Mouse (Mus musculus): ENCODE results near the gene Taf15.
"Not testable (repeated sequence)": the region's sequence is repeated elsewhere in the genome, so short reads cannot be mapped to it uniquely, and the experiment has no call there.

The Taf15 gene

GRCm38 (mm10) chr11:83536831-83537230, 63.9 kb downstream of the Taf15 start:
- DNase-seq (ENCODE audit: extremely low read depth, low read depth): no peak

- DNase-seq (ENCODE audit: extremely low read depth, low read depth): no peak
These were observed 65.9 kb downstream of the Taf15 start for GRCm38 (mm10) chr11:83538705-83539314.

GRCm38 (mm10) chr11:83540931-83541330, 68.0 kb downstream of the Taf15 start:
- DNase-seq (ENCODE audit: extremely low read depth, low read depth): no peak

GRCm38 (mm10) chr11:83541415-83541814, 68.5 kb downstream of the Taf15 start:
- no peak for DNase-seq (ENCODE audit: extremely low read depth, low read depth)

- DNase-seq (ENCODE audit: extremely low read depth, low read depth): no peak
These were observed 71.3 kb downstream of the Taf15 start for GRCm38 (mm10) chr11:83544214-83544613.

GRCm38 (mm10) chr11:83550186-83550632, 77.3 kb downstream of the Taf15 start:
- DNase-seq (ENCODE audit: extremely low read depth, low read depth): no peak

- not testable (repeated sequence) for DNase-seq (ENCODE audit: extremely low read depth, low read depth)
These were observed 78.2 kb downstream of the Taf15 start for GRCm38 (mm10) chr11:83551037-83551436.

GRCm38 (mm10) chr11:83551668-83552067, 78.8 kb downstream of the Taf15 start:
- DNase-seq (ENCODE audit: extremely low read depth, low read depth): no peak

Measured in MEL-GATA-1-ER (cell line).